Mouse (Mus musculus): Measurements from ENCODE around the gene Pla2g2f.

GRCm38 (mm10) chr4:138745884-138746283 is 11.5 kb downstream of the Pla2g2f start:
- TF ChIP-seq CTCF (conservative IDR thresholded peaks at IDR 0.05; ENCODE audit: low read length) (no peak), POU5F1 (IDR thresholded peaks at IDR 0.05; ENCODE audit: borderline replicate concordance, low read length) (no peak)

Data from E14TG2a.4 (cell line).